Mouse (Mus musculus): ENCODE measurements at regions not wholly inside any gene's neighbourhood (a gene's known extent, or its start where the extent isn't known, plus 50 kb on each side); places are given as distances from the start of the nearest gene placed in this dataset.
"Not testable (repeated sequence)": the region's sequence is repeated elsewhere in the genome, so short reads cannot be mapped to it uniquely, and the experiment has no call there.

- Histone ChIP-seq H3K36me3 (ENCODE audit: control insufficient read depth, insufficient read depth, low read length) (no peaks in the 10 kb centered on the region), H3K4me1 (replicated peaks; ENCODE audit: control insufficient read depth, insufficient read depth) (no peaks in the 10 kb centered on the region), H3K4me3 (ENCODE audit: low read depth, low read length) (peak overlapping the region; percentile 72), H3K4me2 (replicated peaks; ENCODE audit: low read depth) (peak overlapping the region; percentile 81), H3K9me3 (ENCODE audit: control insufficient read depth, low read length) (no peaks in the 10 kb centered on the region), H3K9ac (ENCODE audit: low read length) (peak overlapping the region; percentile 64), H3K27me3 (ENCODE audit: control insufficient read depth, insufficient read depth, low read length) (no peaks in the 10 kb centered on the region), H3K27ac (replicated peaks) (peak overlapping the region; percentile 81; the same call in 1 of the 2 replicates)
- 32% methylated on average over 14 of the region's 14 CpGs for WGBS
- DNase-seq (ENCODE audit: low spot score): no peak
- no peak for TF ChIP-seq CTCF (IDR thresholded peaks at IDR 0.05; ENCODE audit: low read depth)
- TF ChIP-seq EP300 (optimal IDR thresholded peaks at IDR 0.05): no peak
- ATAC-seq (ENCODE audit: low FRiP score, low TSS enrichment): no peak
Observed at GRCm38 (mm10) chr1:7398678-7399218, 2591.1 kb downstream of the Gm37988 start.

- not testable (repeated sequence) for H3K9ac ChIP-seq (ENCODE audit: low read length); H3K36me3 ChIP-seq (ENCODE audit: control insufficient read depth, insufficient read depth, low read length); DNase-seq (ENCODE audit: low spot score); H3K27me3 ChIP-seq (ENCODE audit: control insufficient read depth, insufficient read depth, low read length); H3K27ac ChIP-seq (replicated peaks); H3K4me3 ChIP-seq (ENCODE audit: low read depth, low read length); H3K4me1 ChIP-seq (replicated peaks; ENCODE audit: control insufficient read depth, insufficient read depth); H3K4me2 ChIP-seq (replicated peaks; ENCODE audit: low read depth); ATAC-seq (ENCODE audit: low FRiP score, low TSS enrichment); H3K9me3 ChIP-seq (ENCODE audit: control insufficient read depth, low read length)
- 54% methylated on average over 5 of the region's 5 CpGs for WGBS
Observed at GRCm38 (mm10) chr1:7405651-7406050, 2598.0 kb downstream of the Gm37988 start.

GRCm38 (mm10) chr1:7414444-7414843 is 2606.8 kb downstream of the Gm37988 start:
- H3K9me3 ChIP-seq (ENCODE audit: control insufficient read depth, low read length): no peaks in the 10 kb centered on the region
- no peaks in the 10 kb centered on the region for H3K36me3 ChIP-seq (ENCODE audit: control insufficient read depth, insufficient read depth, low read length)
- H3K9ac ChIP-seq (ENCODE audit: low read length): no peak overlapping the region
- H3K4me1 ChIP-seq (replicated peaks; ENCODE audit: control insufficient read depth, insufficient read depth): no peaks in the 10 kb centered on the region
- WGBS: 70% methylated on average over 1 of the region's 1 CpGs
- no peak for DNase-seq (ENCODE audit: low spot score)
- ATAC-seq (ENCODE audit: low FRiP score, low TSS enrichment): no peak
- H3K4me2 ChIP-seq (replicated peaks; ENCODE audit: low read depth): no peak overlapping the region
- TF ChIP-seq EP300 (optimal IDR thresholded peaks at IDR 0.05) (no peak), CTCF (IDR thresholded peaks at IDR 0.05; ENCODE audit: low read depth) (no peak)
- no peak overlapping the region for H3K27ac ChIP-seq (replicated peaks)
- H3K27me3 ChIP-seq (ENCODE audit: control insufficient read depth, insufficient read depth, low read length): no peaks in the 10 kb centered on the region
- no peak overlapping the region for H3K4me3 ChIP-seq (ENCODE audit: low read depth, low read length)

GRCm38 (mm10) chr1:7451660-7452155 is 2644.0 kb downstream of the Gm37988 start:
- no peak for DNase-seq (ENCODE audit: low spot score)
- no peak overlapping the region for H3K9ac ChIP-seq (ENCODE audit: low read length)
- H3K36me3 ChIP-seq (ENCODE audit: control insufficient read depth, insufficient read depth, low read length): no peaks in the 10 kb centered on the region
- no peak overlapping the region for H3K4me3 ChIP-seq (ENCODE audit: low read depth, low read length)
- TF ChIP-seq CTCF (IDR thresholded peaks at IDR 0.05; ENCODE audit: low read depth) (no peak), EP300 (optimal IDR thresholded peaks at IDR 0.05) (no peak)
- no peaks in the 10 kb centered on the region for H3K27me3 ChIP-seq (ENCODE audit: control insufficient read depth, insufficient read depth, low read length)
- H3K9me3 ChIP-seq (ENCODE audit: control insufficient read depth, low read length): no peaks in the 10 kb centered on the region
- no peak overlapping the region for H3K4me2 ChIP-seq (replicated peaks; ENCODE audit: low read depth)
- H3K27ac ChIP-seq (replicated peaks): no peak overlapping the region
- no peak for ATAC-seq (ENCODE audit: low FRiP score, low TSS enrichment)
- H3K4me1 ChIP-seq (replicated peaks; ENCODE audit: control insufficient read depth, insufficient read depth): no peaks in the 10 kb centered on the region
- 81% methylated on average over 3 of the region's 3 CpGs for WGBS

- H3K27ac ChIP-seq (replicated peaks): no peak overlapping the region
- H3K9ac ChIP-seq (ENCODE audit: low read length): no peak overlapping the region
- no peaks in the 10 kb centered on the region for H3K27me3 ChIP-seq (ENCODE audit: control insufficient read depth, insufficient read depth, low read length)
- no peak overlapping the region for H3K4me3 ChIP-seq (ENCODE audit: low read depth, low read length)
- no peaks in the 10 kb centered on the region for H3K9me3 ChIP-seq (ENCODE audit: control insufficient read depth, low read length)
- H3K4me2 ChIP-seq (replicated peaks; ENCODE audit: low read depth): no peak overlapping the region
- H3K4me1 ChIP-seq (replicated peaks; ENCODE audit: control insufficient read depth, insufficient read depth): no peaks in the 10 kb centered on the region
- 70% methylated on average over 2 of the region's 2 CpGs for WGBS
- no peak for TF ChIP-seq EP300 (optimal IDR thresholded peaks at IDR 0.05)
- TF ChIP-seq CTCF (IDR thresholded peaks at IDR 0.05; ENCODE audit: low read depth): no peak
- DNase-seq (ENCODE audit: low spot score) (no peak), ATAC-seq (ENCODE audit: low FRiP score, low TSS enrichment) (no peak)
- no peaks in the 10 kb centered on the region for H3K36me3 ChIP-seq (ENCODE audit: control insufficient read depth, insufficient read depth, low read length)
Observed at GRCm38 (mm10) chr1:7454931-7455330, 2647.2 kb downstream of the Gm37988 start.

- no peak overlapping the region for H3K9ac ChIP-seq (ENCODE audit: low read length)
- no peaks in the 10 kb centered on the region for H3K9me3 ChIP-seq (ENCODE audit: control insufficient read depth, low read length)
- no peaks in the 10 kb centered on the region for H3K36me3 ChIP-seq (ENCODE audit: control insufficient read depth, insufficient read depth, low read length)
- H3K4me3 ChIP-seq (ENCODE audit: low read depth, low read length): no peak overlapping the region
- DNase-seq (ENCODE audit: low spot score): no peak
- H3K27ac ChIP-seq (replicated peaks): no peak overlapping the region
- no peak for ATAC-seq (ENCODE audit: low FRiP score, low TSS enrichment)
- H3K4me2 ChIP-seq (replicated peaks; ENCODE audit: low read depth): no peak overlapping the region
- no peaks in the 10 kb centered on the region for H3K4me1 ChIP-seq (replicated peaks; ENCODE audit: control insufficient read depth, insufficient read depth)
- TF ChIP-seq EP300 (optimal IDR thresholded peaks at IDR 0.05) (no peak), CTCF (IDR thresholded peaks at IDR 0.05; ENCODE audit: low read depth) (no peak)
- H3K27me3 ChIP-seq (ENCODE audit: control insufficient read depth, insufficient read depth, low read length): no peaks in the 10 kb centered on the region
Observed at GRCm38 (mm10) chr1:7457895-7458294, 2650.2 kb downstream of the Gm37988 start.

Data from stomach, postnatal 0 days (tissue).